Mouse (Mus musculus) lung, postnatal 0 days (tissue): ENCODE results near the gene Fads2. TPM values are rescaled to one million over a fixed set of nuclear protein-coding genes. Genes with fewer than 3 reads are reported as not detected.
A peak's percentile ranks its signal among the peaks of the same experiment; 100 is the strongest.

Experiments
- ATAC-seq: fragments of 200-750 bp; cut with Nextera tagmentation; 2 replicates; pipeline ENCODE4 v1.8.0; 2017; ENCODE audit warnings: moderate library complexity
- DNase-seq: peaks from one replicate; pipeline ENCODE4 v3.0.0-alpha.2; 2016; ENCODE audit warnings: low spot score
- H3K27ac ChIP-seq: fragments of 300-500 bp; sonication (generic); 2 replicates; pipeline ENCODE4 v1.5.1; 2014; ENCODE audit warnings: antibody characterized with exemption, mild to moderate bottlenecking, low read length, mixed read lengths
- H3K27me3 ChIP-seq: fragments of 300-500 bp; sonication (generic); replicated peaks from 2 replicates; pipeline ENCODE4 v1.6.1; 2014; ENCODE audit warnings: low read length, mixed read lengths; ENCODE audit not compliant: insufficient read depth
- H3K36me3 ChIP-seq: fragments of 300-500 bp; sonication (generic); 2 replicates; pipeline ENCODE4 v1.6.1; 2014; ENCODE audit warnings: low read length, mixed read lengths; ENCODE audit not compliant: insufficient read depth
- H3K4me1 ChIP-seq: fragments of 300-500 bp; sonication (generic); 2 replicates; pipeline ENCODE4 v1.6.1; 2014; ENCODE audit warnings: antibody characterized with exemption, low read depth, low read length, mixed read lengths; ENCODE audit not compliant: insufficient read depth
- H3K4me2 ChIP-seq: fragments of 300-500 bp; sonication (generic); replicated peaks from 2 replicates; pipeline ENCODE4 v1.6.1; 2014; ENCODE audit warnings: low read depth, mild to moderate bottlenecking, low read length, moderate library complexity, mixed read lengths
- H3K4me3 ChIP-seq: fragments of 300-500 bp; sonication (generic); 2 replicates; pipeline ENCODE4 v1.5.1; 2014; ENCODE audit warnings: low read depth, low read length
- H3K9ac ChIP-seq: fragments of 300-500 bp; sonication (generic); replicated peaks from 2 replicates; pipeline ENCODE4 v1.6.1; 2014; ENCODE audit warnings: low read depth, mild to moderate bottlenecking
- H3K9me3 ChIP-seq: fragments of 300-500 bp; sonication (generic); 2 replicates; pipeline ENCODE4 v1.6.1; 2016; ENCODE audit warnings: low read length, mixed read lengths
- CTCF ChIP-seq: IDR thresholded peaks from 2 replicates; pipeline ENCODE4 v1.5.1; 2016; ENCODE audit warnings: antibody characterized with exemption, mild to moderate bottlenecking
- EP300 ChIP-seq: IDR thresholded peaks from 2 replicates; pipeline ENCODE4 v1.6.1; 2016; ENCODE audit warnings: antibody characterized with exemption, mild to moderate bottlenecking, control low read depth
- WGBS: fragments of 180-500 bp; shearing (Covaris S2); extraction: QIAGEN DNeasy Blood & Tissue Kit; methylation state at CpG from one replicate; pipeline ENCODE4 v1.1.7; 2014; 5-methylcytosine and 5-hydroxymethylcytosine counted together
- polyA plus RNA-seq: library from polyadenylated mRNA; unstranded; fragments of >200 nt; fragmentation: Nextera tagmentation; extraction: Ambion mirVana; gene quantifications from 2 replicates; pipeline ENCODE4 v1.2.1, GENCODE M21; 2015

The Fads2 gene
- polyA plus RNA-seq, 1 experiment from 2014 or later = 35.0 TPM

- Histone ChIP-seq H3K27me3 (no peaks in the 10 kb centered on the region), H3K4me2 (0 out of 2 replicates have a peak overlapping the region, but pooled peaks have one; percentile 9), H3K4me1 (peaks cover 30% of the 10 kb centered on the region; the same call in 1 of the 2 replicates), H3K36me3 (no peaks in the 10 kb centered on the region), H3K27ac (peak overlapping the region; percentile 90), H3K9me3 (no peaks in the 10 kb centered on the region), H3K9ac (no peak overlapping the region), H3K4me3 (no peak overlapping the region)
- peak; percentile 1; the same call in 1 of the 2 replicates for ATAC-seq
- DNase-seq = peak; percentile 68
- peak; percentile 67 for TF ChIP-seq CTCF
- no peak for TF ChIP-seq EP300
- 59% methylated on average over 2 of the region's 2 CpGs for WGBS
Observed at GRCm38 (mm10) chr19:10039615-10040014, 61.9 kb downstream of the Fads2 start.

DNA sequence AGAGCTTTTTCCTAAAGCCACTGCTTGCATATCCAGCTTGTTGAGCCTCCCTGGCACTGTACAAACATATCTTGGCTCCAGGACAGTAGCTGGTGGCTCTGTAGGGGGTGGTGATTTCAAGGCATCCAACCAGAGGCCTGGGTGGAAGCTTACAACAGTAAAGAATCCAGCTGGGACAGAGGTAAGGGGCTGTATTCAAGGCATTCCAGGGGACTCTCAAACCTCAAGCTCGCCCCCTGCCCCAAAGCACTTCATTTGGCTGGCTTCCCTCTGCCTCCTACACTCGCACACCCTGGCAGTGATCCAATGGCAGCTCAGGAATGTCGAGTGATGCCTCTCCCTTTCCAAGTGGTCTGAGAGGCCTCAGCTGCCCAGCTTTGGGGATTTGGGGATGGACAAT is 62.6 kb downstream of the Fads2 start:
- peak; percentile 93 for DNase-seq
- 9% methylated on average over 3 of the region's 3 CpGs for WGBS
- TF ChIP-seq EP300 = peak; percentile 87
- 0 out of 2 replicates have a peak, but pooled peaks have one; percentile 11 for TF ChIP-seq CTCF
- 0 out of 2 replicates have a peak overlapping the region, but pooled peaks have one; percentile 19 for H3K4me2 ChIP-seq
- H3K9ac ChIP-seq = no peak overlapping the region
- no peaks in the 10 kb centered on the region for H3K36me3 ChIP-seq
- H3K4me3 ChIP-seq = no peak overlapping the region
- peaks cover 26% of the 10 kb centered on the region; the same call in 1 of the 2 replicates for H3K4me1 ChIP-seq
- peak; percentile 61 for ATAC-seq
- H3K27me3 ChIP-seq = no peaks in the 10 kb centered on the region
- no peaks in the 10 kb centered on the region for H3K9me3 ChIP-seq
- peak overlapping the region; percentile 90 for H3K27ac ChIP-seq

GRCm38 (mm10) chr19:10038364-10038763 is 63.2 kb downstream of the Fads2 start:
- H3K4me1 ChIP-seq = peaks cover 21% of the 10 kb centered on the region; the same call in 1 of the 2 replicates
- ATAC-seq (no peak), DNase-seq (no peak)
- TF ChIP-seq EP300 = no peak
- no peak for TF ChIP-seq CTCF
- H3K4me2 ChIP-seq = no peak overlapping the region
- 43% methylated on average over 3 of the region's 3 CpGs for WGBS
- H3K36me3 ChIP-seq = no peaks in the 10 kb centered on the region
- no peaks in the 10 kb centered on the region for H3K27me3 ChIP-seq
- no peaks in the 10 kb centered on the region for H3K9me3 ChIP-seq
- peak overlapping the region; percentile 90 for H3K27ac ChIP-seq
- H3K9ac ChIP-seq = no peak overlapping the region
- no peak overlapping the region for H3K4me3 ChIP-seq

DNA sequence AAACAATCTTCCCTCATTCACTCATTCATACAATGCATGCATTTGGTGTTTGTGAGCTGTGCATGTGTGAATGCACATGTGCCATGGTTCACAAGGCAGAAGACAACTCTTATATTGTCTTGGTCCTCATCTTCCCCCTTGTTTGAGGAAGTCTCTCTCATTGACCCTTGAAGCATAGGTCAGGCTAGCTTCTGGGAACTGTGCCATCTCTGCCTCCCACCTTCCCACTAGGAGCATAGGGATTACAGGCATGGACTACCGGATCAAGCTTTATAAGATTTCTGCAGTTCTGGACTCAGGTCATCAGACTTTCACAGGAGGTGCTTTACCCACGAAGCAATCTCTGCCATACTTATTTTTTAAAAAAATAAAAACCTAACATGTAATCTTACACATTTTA is 64.0 kb downstream of the Fads2 start:
- no peak for ATAC-seq
- Histone ChIP-seq H3K9me3 (no peaks in the 10 kb centered on the region), H3K9ac (no peak overlapping the region), H3K4me2 (no peak overlapping the region), H3K27me3 (no peaks in the 10 kb centered on the region), H3K4me3 (no peak overlapping the region), H3K36me3 (no peaks in the 10 kb centered on the region), H3K4me1 (peaks cover 16% of the 10 kb centered on the region; the same call in 1 of the 2 replicates), H3K27ac (no peak overlapping the region)
- TF ChIP-seq EP300 (no peak), CTCF (no peak)
- DNase-seq = no peak
- 43% methylated on average over 2 of the region's 2 CpGs for WGBS

DNA sequence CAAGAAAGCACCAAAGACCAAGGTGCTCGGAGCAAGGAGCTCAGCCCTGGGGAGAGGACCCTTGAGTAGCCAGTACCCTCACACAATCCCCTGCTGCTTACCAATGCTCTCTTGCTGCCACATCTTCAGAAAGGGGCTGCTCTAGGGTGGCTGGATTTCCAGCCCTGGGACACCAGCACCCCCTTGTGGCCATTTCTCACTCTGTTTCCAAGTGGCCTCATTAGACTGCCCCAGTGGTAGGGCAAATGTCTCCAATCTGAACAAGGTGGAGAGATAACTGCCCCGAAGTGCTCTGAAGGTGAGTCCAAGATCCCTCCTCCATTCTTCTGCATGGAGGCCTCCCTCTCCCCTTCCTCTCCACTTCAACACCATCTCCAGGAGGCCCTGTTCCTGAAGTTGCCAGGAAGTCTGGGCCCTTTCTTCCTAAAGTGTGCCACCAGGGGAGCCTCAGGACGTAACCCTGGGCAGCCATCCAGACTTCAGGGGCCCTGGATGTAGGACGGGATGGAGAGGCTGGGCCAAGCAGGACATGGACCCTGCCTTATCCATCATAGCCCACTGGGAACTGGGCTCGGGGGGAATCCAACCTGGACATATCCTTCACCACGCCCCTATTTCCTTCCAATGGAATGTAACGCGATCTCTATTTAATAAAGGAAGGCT is 66.6 kb downstream of the Fads2 start:
- TF ChIP-seq EP300 (no peak), CTCF (peak; percentile 96)
- peaks cover 8% of the 10 kb centered on the region; the same call in 1 of the 2 replicates for H3K4me1 ChIP-seq
- H3K27me3 ChIP-seq = no peaks in the 10 kb centered on the region
- no peak overlapping the region for H3K4me2 ChIP-seq
- H3K27ac ChIP-seq = no peak overlapping the region
- no peaks in the 10 kb centered on the region for H3K9me3 ChIP-seq
- H3K4me3 ChIP-seq = no peak overlapping the region
- H3K9ac ChIP-seq = no peak overlapping the region
- ATAC-seq (peak; percentile 51), DNase-seq (peak; percentile 85)
- 38% methylated on average over 8 of the region's 8 CpGs for WGBS
- no peaks in the 10 kb centered on the region for H3K36me3 ChIP-seq

GRCm38 (mm10) chr19:10034356-10034755 is 67.2 kb downstream of the Fads2 start:
- no peaks in the 10 kb centered on the region for H3K9me3 ChIP-seq
- DNase-seq (no peak), ATAC-seq (no peak)
- peaks cover 4% of the 10 kb centered on the region; the same call in 1 of the 2 replicates for H3K4me1 ChIP-seq
- 81% methylated on average over 5 of the region's 5 CpGs for WGBS
- TF ChIP-seq EP300 = no peak
- TF ChIP-seq CTCF = no peak
- H3K9ac ChIP-seq = no peak overlapping the region
- no peaks in the 10 kb centered on the region for H3K36me3 ChIP-seq
- H3K4me2 ChIP-seq = no peak overlapping the region
- H3K4me3 ChIP-seq = no peak overlapping the region
- H3K27ac ChIP-seq = no peak overlapping the region
- no peaks in the 10 kb centered on the region for H3K27me3 ChIP-seq
